Mouse (Mus musculus) forebrain, embryonic 12.5 days (tissue): ENCODE data around the gene Htatip2. TPM values are rescaled to one million over a fixed set of nuclear protein-coding genes. Genes with fewer than 3 reads are reported as not detected.

Experiments
- ATAC-seq: fragments of 200-750 bp; cut with Nextera tagmentation; 2 replicates; pipeline ENCODE4 v1.8.0; 2017; ENCODE audit warnings: moderate TSS enrichment; ENCODE audit not compliant: low FRiP score
- H3K27ac ChIP-seq: fragments of 300-500 bp; sonication (generic); 2 replicates; pipeline ENCODE4 v1.5.1; 2016; ENCODE audit warnings: mild to moderate bottlenecking
- H3K27me3 ChIP-seq: fragments of 300-500 bp; sonication (generic); 2 replicates; pipeline ENCODE4 v1.6.1; 2016; ENCODE audit warnings: mild to moderate bottlenecking
- H3K36me3 ChIP-seq: fragments of 300-500 bp; sonication (generic); replicated peaks from 2 replicates; pipeline ENCODE4 v1.6.1; 2016; ENCODE audit warnings: mild to moderate bottlenecking
- H3K4me1 ChIP-seq: fragments of 300-500 bp; sonication (generic); 2 replicates; pipeline ENCODE4 v1.6.1; 2016
- H3K4me2 ChIP-seq: fragments of 300-500 bp; sonication (generic); 2 replicates; pipeline ENCODE4 v1.6.1; 2016; ENCODE audit warnings: mild to moderate bottlenecking, moderate library complexity
- H3K4me3 ChIP-seq: fragments of 300-500 bp; sonication (generic); replicated peaks from 2 replicates; pipeline ENCODE4 v1.5.1; 2016; ENCODE audit warnings: mild to moderate bottlenecking
- H3K9ac ChIP-seq: fragments of 300-500 bp; sonication (generic); 2 replicates; pipeline ENCODE4 v1.6.1; 2016; ENCODE audit warnings: mild to moderate bottlenecking
- H3K9me3 ChIP-seq: fragments of 300-500 bp; sonication (generic); 2 replicates; pipeline ENCODE4 v1.6.1; 2016
- WGBS: fragments of 180-500 bp; shearing (Covaris S2); methylation state at CpG from one replicate; pipeline ENCODE4 v1.1.7; 2016; 5-methylcytosine and 5-hydroxymethylcytosine counted together
- polyA plus RNA-seq: library from polyadenylated mRNA; unstranded; fragments of >200 nt; fragmentation: Nextera tagmentation; extraction: Ambion mirVana; gene quantifications from 2 replicates; pipeline ENCODE4 v1.2.1, GENCODE M21; 2016

Gene Htatip2
- polyA plus RNA-seq, result 2.9 and 3.6 TPM in 2 replicates

DNA sequence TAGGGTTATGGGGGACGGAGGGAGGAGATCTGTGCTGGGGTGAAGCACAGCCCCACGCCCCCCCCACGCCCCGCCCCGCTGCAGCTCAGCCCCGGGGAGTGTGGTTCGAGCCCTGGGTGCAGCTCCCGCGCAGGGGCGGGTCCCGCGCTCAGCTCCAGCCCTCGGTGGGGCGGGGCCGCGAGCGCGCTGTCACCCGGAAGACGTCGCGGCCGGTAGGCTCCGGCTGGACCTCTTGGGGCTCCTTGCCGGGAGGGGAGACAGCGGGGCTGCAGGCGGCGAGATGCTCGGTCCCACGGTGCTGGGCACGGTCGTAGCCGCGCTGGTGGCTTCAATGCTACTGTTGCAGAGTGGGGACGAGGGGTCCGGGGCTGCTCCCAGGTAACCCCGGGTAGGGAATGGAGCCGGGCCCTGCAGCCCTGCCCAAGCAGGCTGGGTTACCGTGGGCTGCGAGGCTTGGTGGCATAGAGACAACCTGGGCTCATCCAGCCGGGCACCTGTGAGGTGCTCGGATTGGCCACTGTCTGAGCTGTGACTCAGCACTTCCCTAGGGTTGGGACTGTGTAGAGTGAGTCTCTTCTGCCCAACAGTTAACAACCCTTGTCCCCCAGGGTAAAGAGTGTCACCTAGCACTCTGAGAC is at the start of gene Htatip2:
Gene Htatip2 (plus strand): TSS at position 182 of the 638 bp plus-strand sequence.
- WGBS, result 3% methylated on average over 42 of the region's 42 CpGs
- no peaks in the 10 kb centered on the region for H3K9me3 ChIP-seq
- no peaks in the 10 kb centered on the region for H3K36me3 ChIP-seq
- peak; percentile 78 for ATAC-seq
- H3K27me3 ChIP-seq, result peaks cover 89% of the 10 kb centered on the region
- peak within 1 kb of the TSS; percentile 76 for H3K4me2 ChIP-seq
- peak within 1 kb of the TSS; percentile 51 for H3K4me3 ChIP-seq
- no peak within 1 kb of the TSS for H3K27ac ChIP-seq
- peaks cover 11% of the 10 kb centered on the region for H3K4me1 ChIP-seq
- peak within 1 kb of the TSS; percentile 59 for H3K9ac ChIP-seq

DNA sequence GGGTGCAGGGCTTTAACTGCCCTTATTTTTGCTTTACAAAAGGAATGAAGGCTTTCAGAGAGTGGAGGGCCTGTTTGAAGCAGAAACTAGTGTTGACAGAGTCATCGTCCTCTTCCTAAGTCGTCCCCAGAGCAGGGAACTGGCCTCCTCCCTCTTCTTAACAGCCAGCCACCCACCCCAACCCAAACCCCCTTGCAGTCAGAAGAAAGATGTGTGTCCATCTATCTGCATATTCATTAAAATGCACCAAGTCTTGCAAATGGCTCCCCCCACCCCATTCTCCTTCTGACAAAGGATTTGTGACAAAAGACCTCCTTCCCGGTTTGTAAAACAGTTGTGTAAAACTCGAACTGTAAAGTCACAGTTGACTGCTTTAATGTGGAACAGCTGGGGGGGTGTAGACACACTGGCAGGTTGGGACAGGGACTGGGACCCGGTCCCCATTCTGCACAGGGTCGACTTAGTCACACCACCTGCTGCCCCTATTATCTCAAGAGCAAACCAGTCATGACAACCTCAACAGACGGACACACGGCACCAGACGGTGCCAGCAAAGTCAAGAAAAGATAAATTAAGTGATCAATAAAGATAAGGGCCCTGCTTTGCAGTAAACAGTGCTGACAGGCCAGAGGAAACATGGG is 49.4 kb upstream of the Htatip2 start:
- no peak for ATAC-seq
- Histone ChIP-seq H3K4me2 (no peak overlapping the region), H3K4me1 (peaks cover 8% of the 10 kb centered on the region; the same call in 1 of the 2 replicates), H3K27me3 (peaks cover 70% of the 10 kb centered on the region), H3K36me3 (no peaks in the 10 kb centered on the region), H3K4me3 (no peak overlapping the region), H3K9ac (no peak overlapping the region), H3K9me3 (no peaks in the 10 kb centered on the region), H3K27ac (no peak overlapping the region)
- 33% methylated on average over 9 of the region's 9 CpGs for WGBS

DNA sequence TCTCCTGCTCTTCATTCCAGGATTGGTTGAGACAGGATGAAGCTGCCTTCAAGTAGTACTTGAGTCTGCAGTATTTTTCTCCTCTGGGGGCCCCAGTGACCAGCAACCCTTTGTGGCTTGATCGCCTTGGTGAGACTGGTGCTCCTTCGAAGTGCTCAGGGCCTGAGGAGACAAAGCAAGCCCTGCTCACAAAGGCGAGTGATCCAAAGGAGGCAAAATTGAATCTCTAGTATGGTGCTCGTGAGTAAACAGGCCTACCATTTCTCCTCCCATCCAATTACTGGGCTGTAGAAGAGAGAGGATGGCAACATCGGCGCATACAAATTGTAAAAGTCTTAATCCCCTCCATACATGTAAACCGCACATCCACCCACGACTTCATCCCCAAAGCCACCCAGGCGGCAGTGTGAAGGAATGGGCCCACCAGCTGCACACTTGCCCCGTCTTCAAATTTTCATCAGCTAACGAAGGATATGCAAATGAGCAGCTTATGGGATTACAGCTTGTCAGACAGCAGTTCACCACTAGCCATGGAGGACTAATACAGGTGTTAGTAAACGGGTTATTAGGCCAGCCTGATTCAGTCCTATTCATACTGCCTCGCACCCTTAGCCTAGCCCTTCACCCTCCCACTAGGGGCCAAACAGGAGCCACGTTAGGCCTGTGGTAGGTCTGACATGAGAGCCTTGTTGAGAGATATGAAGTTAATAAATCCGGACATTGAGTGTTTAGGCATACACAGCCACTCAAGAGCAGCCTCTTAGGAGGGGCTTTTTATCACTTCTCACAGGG is 40.8 kb upstream of the Htatip2 start:
- H3K4me1 ChIP-seq, result peaks cover 9% of the 10 kb centered on the region
- no peaks in the 10 kb centered on the region for H3K36me3 ChIP-seq
- H3K4me2 ChIP-seq, result no peak overlapping the region; the same call in 1 of the 2 replicates
- H3K9ac ChIP-seq, result no peak overlapping the region
- no peak overlapping the region for H3K27ac ChIP-seq
- peak; percentile 70 for ATAC-seq
- H3K27me3 ChIP-seq, result peaks cover 66% of the 10 kb centered on the region
- no peak overlapping the region for H3K4me3 ChIP-seq
- 19% methylated on average over 15 of the region's 15 CpGs for WGBS
- no peaks in the 10 kb centered on the region for H3K9me3 ChIP-seq

DNA sequence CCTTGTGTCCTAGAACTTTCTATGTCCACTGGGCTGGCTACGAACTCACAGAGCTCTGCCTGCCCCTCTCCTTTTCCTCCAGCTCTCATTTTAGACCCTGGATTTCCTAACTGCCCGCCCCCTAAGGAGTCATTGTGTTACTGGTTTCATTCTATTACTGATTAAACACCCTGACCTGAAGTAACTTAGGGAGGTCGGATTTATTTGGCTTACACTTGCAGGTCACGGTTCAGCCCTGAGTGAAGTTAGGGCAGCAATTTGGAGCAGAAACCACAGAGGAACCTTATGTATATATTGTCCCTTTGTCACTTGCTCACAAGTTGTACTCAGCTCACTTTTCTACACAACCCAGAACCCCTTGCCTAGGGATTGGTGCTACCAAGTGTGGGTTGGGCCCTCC is 24.6 kb upstream of the Htatip2 start:
- WGBS, result 52% methylated on average over 4 of the region's 4 CpGs
- ATAC-seq, result no peak
- Histone ChIP-seq H3K4me3 (no peak overlapping the region), H3K27me3 (peaks cover 76% of the 10 kb centered on the region), H3K27ac (no peak overlapping the region), H3K4me2 (no peak overlapping the region), H3K36me3 (no peaks in the 10 kb centered on the region), H3K9me3 (no peaks in the 10 kb centered on the region), H3K4me1 (peaks cover 5% of the 10 kb centered on the region), H3K9ac (no peak overlapping the region)

DNA sequence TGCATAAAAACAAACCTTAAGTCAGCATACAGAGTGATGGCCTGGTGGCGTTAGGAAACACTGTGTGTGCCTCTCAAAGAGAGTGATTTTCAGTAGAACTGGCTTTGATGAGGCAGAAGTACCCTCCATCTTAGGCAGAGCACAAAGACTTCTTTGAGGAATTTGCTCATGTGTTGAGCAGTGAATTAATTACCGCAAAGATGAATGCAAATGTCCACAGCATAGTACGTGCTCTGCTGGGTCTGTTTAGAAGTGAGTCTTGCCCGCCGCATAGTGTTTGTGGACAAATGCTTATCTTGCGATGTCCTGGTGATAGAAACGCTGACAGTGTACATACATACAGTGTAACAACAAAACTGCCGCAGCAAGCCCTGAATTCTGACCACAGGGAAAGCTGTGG is 19.5 kb upstream of the Htatip2 start:
- H3K27me3 ChIP-seq, result peaks cover 80% of the 10 kb centered on the region
- H3K27ac ChIP-seq, result no peak overlapping the region
- no peaks in the 10 kb centered on the region for H3K36me3 ChIP-seq
- peak; percentile 52 for ATAC-seq
- H3K4me2 ChIP-seq, result peak overlapping the region; percentile 8
- H3K9me3 ChIP-seq, result no peaks in the 10 kb centered on the region
- peaks cover 30% of the 10 kb centered on the region for H3K4me1 ChIP-seq
- no peak overlapping the region for H3K4me3 ChIP-seq
- H3K9ac ChIP-seq, result no peak overlapping the region
- 23% methylated on average over 8 of the region's 8 CpGs for WGBS

DNA sequence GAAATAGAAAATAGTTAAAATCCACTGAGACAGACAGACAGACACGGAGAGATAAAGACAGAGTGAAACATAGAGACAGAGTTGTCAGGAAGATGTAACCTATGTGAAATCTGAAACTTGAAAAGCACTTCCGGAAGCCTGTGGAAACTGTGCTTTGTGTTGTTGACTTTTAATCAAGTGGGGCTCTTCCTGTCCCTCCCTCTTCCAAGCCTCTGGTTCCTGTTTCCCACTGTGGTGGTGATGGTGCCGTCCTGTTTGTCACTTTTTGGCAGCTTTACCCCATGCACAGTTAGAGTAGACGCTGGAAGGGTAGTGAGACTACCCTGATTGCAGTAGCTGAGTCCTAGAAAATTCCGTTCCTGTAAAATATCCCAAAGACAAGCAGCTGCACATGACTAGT is 17.4 kb upstream of the Htatip2 start:
- no peak for ATAC-seq
- peaks cover 30% of the 10 kb centered on the region for H3K4me1 ChIP-seq
- WGBS, result 32% methylated on average over 5 of the region's 5 CpGs

DNA sequence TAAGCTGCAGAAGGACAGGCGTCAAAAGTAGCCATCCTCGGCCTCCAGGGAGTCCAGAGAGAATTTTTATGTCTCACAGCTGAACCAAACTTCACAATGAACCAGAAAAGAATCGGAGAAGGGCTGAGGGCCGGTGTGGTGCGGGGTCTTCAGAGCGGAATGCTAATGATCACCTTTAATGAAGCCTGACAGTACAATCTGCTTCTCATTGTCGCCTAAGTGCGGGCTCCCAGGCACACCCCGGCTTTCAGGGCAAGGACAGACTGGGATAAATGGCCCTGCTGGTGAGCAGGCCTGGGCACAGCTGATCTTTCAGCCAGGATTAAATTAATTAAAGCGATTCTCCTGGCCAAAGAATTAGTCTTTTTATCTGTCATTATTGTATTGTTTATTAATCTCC is 17.0 kb upstream of the Htatip2 start:
- Histone ChIP-seq H3K27ac (no peak overlapping the region), H3K4me2 (no peak overlapping the region), H3K4me1 (peaks cover 30% of the 10 kb centered on the region), H3K36me3 (no peaks in the 10 kb centered on the region), H3K9me3 (no peaks in the 10 kb centered on the region), H3K27me3 (peaks cover 88% of the 10 kb centered on the region), H3K9ac (no peak overlapping the region), H3K4me3 (no peak overlapping the region)
- ATAC-seq, result peak; percentile 80
- WGBS, result 5% methylated on average over 10 of the region's 10 CpGs

More for the DNA sequence above, 17.4 kb upstream of the Htatip2 start:
- Histone ChIP-seq H3K4me2 (no peak overlapping the region), H3K9me3 (no peaks in the 10 kb centered on the region), H3K27ac (no peak overlapping the region), H3K4me3 (no peak overlapping the region), H3K36me3 (no peaks in the 10 kb centered on the region), H3K9ac (no peak overlapping the region), H3K27me3 (peaks cover 87% of the 10 kb centered on the region)

DNA sequence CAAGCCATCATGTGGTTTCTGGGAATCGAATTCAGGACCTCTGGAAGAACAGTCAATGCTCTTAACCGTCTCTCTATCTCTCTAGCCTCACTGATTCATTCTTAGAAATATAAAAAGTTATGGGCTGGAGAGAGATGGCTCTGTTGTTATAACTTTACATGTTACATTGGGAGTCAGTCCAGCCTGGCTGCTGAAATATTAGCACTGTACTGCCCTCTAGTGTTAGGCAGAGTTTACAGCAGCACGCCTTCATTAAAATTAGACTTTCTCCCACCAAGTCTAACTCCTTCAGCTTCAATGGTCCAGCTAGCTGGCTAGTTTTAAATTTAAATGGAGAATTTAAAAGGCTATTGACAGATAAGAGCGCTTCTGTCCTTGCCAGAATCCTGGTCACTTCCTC is 7.8 kb upstream of the Htatip2 start:
- Histone ChIP-seq H3K27ac (no peak overlapping the region), H3K4me2 (no peak overlapping the region), H3K4me1 (peaks cover 9% of the 10 kb centered on the region; the same call in 1 of the 2 replicates), H3K9ac (no peak overlapping the region), H3K9me3 (no peaks in the 10 kb centered on the region), H3K36me3 (no peaks in the 10 kb centered on the region), H3K4me3 (no peak overlapping the region), H3K27me3 (peaks cover 83% of the 10 kb centered on the region)
- 4% methylated on average over 4 of the region's 4 CpGs for WGBS
- peak; percentile 45; the same call in 1 of the 2 replicates for ATAC-seq

DNA sequence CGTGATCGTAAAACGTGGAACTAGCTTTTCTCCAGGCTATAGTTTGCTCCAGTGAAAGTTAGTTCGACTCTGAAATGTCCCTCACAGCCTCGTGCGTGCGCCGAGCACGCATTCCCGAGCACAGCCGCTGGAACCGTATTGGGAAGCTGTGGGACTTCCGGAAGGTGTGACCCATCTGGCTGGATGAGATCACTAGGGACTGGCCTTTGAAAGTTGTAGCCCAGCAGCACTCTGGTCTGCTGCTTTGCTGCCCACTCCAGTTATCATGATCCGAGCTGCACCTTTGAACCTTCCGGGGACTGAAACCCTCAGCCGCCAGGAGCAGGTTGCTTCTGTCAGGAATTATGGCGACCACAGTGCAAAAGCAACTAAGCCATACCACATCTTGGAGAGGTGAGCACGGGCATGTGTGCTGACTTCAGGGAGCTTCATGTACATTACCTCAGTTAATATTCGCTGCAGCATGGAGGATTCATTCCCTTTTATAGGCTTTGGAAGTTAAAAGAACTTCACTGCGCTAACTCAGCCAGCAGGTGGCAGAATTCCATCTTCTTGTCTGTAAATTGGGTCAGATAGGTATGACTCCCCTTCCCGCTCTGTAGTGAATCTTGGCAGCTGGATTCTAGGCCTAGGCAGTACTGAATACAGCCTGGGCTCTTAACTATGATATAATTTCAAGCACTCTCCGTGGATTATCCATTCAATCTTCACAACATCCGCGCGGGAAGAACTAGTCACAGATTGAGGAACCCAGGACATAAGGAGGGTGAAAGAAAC is 6.0 kb upstream of the Htatip2 start:
- H3K4me1 ChIP-seq, result peaks cover 9% of the 10 kb centered on the region; the same call in 1 of the 2 replicates
- no peak for ATAC-seq
- H3K9me3 ChIP-seq, result no peaks in the 10 kb centered on the region
- no peak overlapping the region for H3K27ac ChIP-seq
- H3K9ac ChIP-seq, result no peak overlapping the region
- 35% methylated on average over 25 of the region's 25 CpGs for WGBS
- peaks cover 83% of the 10 kb centered on the region for H3K27me3 ChIP-seq
- no peak overlapping the region for H3K4me3 ChIP-seq
- no peak overlapping the region for H3K4me2 ChIP-seq
- no peaks in the 10 kb centered on the region for H3K36me3 ChIP-seq

DNA sequence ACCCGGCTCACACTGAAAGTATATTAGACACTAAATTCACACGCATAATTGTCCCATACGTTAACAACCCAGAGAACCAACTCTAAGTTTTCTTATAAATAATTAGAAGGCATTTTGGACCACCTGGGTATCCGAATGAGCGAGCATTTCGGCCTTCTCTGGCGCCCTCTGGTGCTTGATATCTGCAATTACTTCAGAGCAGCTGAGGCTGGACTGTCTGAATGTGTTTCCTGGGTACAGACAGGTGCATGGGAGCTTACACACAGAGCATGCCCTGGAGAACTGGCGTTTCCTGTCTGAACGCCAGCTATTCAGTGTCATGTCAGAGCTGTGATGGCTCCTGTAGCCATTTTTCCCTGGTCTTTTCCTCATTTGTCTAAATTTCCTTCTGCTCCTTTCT is 4.1 kb upstream of the Htatip2 start:
- no peak; the same call in 1 of the 2 replicates for ATAC-seq
- no peaks in the 10 kb centered on the region for H3K9me3 ChIP-seq

DNA sequence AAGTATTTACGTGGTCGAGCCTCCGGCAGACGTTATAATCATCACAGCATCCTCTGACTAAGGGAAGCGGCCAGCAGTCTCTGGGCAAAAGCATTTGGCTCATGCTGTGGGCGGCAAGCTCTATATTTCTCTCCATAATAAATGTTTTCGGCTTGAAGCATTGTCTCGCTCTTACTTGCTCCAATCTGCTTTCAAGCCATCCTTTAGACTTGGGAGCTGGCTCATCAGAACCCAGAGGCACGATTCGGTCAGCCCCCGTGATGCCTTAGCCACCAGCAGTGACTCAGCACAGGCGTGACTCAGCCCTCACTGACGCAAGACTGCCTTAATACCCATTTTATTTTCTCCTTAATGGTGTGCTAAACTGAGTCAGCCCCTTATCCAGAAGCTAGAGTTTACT is 3.7 kb downstream of the Htatip2 start:
- 76% methylated on average over 13 of the region's 13 CpGs for WGBS
- H3K4me2 ChIP-seq, result no peak overlapping the region

More for the DNA sequence above, 4.1 kb upstream of the Htatip2 start:
- H3K27ac ChIP-seq, result no peak overlapping the region
- H3K4me2 ChIP-seq, result no peak overlapping the region
- WGBS, result 5% methylated on average over 9 of the region's 9 CpGs
- H3K4me3 ChIP-seq, result no peak overlapping the region
- no peaks in the 10 kb centered on the region for H3K36me3 ChIP-seq
- H3K27me3 ChIP-seq, result peaks cover 90% of the 10 kb centered on the region
- peaks cover 18% of the 10 kb centered on the region for H3K4me1 ChIP-seq
- H3K9ac ChIP-seq, result no peak overlapping the region

More for the DNA sequence above, 3.7 kb downstream of the Htatip2 start:
- Histone ChIP-seq H3K36me3 (no peaks in the 10 kb centered on the region), H3K27me3 (peaks cover 92% of the 10 kb centered on the region), H3K9me3 (no peaks in the 10 kb centered on the region), H3K9ac (no peak overlapping the region), H3K4me1 (peaks cover 9% of the 10 kb centered on the region), H3K27ac (no peak overlapping the region), H3K4me3 (no peak overlapping the region)
- ATAC-seq, result no peak
